Mouse (Mus musculus): ENCODE data around the gene Kcna2. TPM values are rescaled to one million over a fixed set of nuclear protein-coding genes. Genes with fewer than 3 reads are reported as not detected.

The Kcna2 gene
- polyA plus RNA-seq, 1 experiment from 2014 or later: 0.09 TPM

Other genes starting within 250 kb of the Kcna2 start
- 3.1 and 3.5 TPM in 2 replicates for gene Kcna3, start 65.0 kb upstream of the Kcna2 start, polyA plus RNA-seq (2016; fragmentation: Nextera tagmentation; extraction: Ambion mirVana)
- gene Kcna10, start 81.9 kb downstream of the Kcna2 start, polyA plus RNA-seq (2016; fragmentation: Nextera tagmentation; extraction: Ambion mirVana): not detected in 2 replicates
- gene Cym, start 120.6 kb downstream of the Kcna2 start, polyA plus RNA-seq (2016; fragmentation: Nextera tagmentation; extraction: Ambion mirVana): not detected in 2 replicates
- not detected in 2 replicates for gene A630076J17Rik, start 129.5 kb downstream of the Kcna2 start, polyA plus RNA-seq (2016; fragmentation: Nextera tagmentation; extraction: Ambion mirVana)
- 0.05 TPM in 1 of 2 replicates, not detected in the other for gene Prok1, start 138.6 kb downstream of the Kcna2 start, polyA plus RNA-seq (2016; fragmentation: Nextera tagmentation; extraction: Ambion mirVana)
- gene Lamtor5, start 177.7 kb downstream of the Kcna2 start, polyA plus RNA-seq (2016; fragmentation: Nextera tagmentation; extraction: Ambion mirVana): 202 and 225 TPM in 2 replicates
- 1.9 and 2.3 TPM in 2 replicates for gene Slc16a4, start 190.1 kb downstream of the Kcna2 start, polyA plus RNA-seq (2016; fragmentation: Nextera tagmentation; extraction: Ambion mirVana)
- gene Rbm15, start 232.5 kb downstream of the Kcna2 start, polyA plus RNA-seq (2016; fragmentation: Nextera tagmentation; extraction: Ambion mirVana): 12.9 and 16.5 TPM in 2 replicates